Mouse (Mus musculus) mouse embryonic stem cell (cell line): ENCODE data around the gene Ddb2.
"Not testable (repeated sequence)": the region's sequence is repeated elsewhere in the genome, so short reads cannot be mapped to it uniquely, and the experiment has no call there.

Source experiments
- in situ Hi-C, 2 experiments: fragments of 300-500 bp; cut with MboI; formaldehyde crosslinking; loops; 1 replicate in 1 of 2; 3 replicates in 1 of 2; pipeline ENCODE4 v1.14.3; 2019 to 2020; ENCODE audit warnings: low sequenced_read_pairs in 2 of 2, low pct_unique_long_range_greater_than_20kb in 1 of 2, mixed read lengths in 1 of 2; ENCODE audit not compliant: unreplicated experiment in 1 of 2

The Ddb2 gene

DNA sequence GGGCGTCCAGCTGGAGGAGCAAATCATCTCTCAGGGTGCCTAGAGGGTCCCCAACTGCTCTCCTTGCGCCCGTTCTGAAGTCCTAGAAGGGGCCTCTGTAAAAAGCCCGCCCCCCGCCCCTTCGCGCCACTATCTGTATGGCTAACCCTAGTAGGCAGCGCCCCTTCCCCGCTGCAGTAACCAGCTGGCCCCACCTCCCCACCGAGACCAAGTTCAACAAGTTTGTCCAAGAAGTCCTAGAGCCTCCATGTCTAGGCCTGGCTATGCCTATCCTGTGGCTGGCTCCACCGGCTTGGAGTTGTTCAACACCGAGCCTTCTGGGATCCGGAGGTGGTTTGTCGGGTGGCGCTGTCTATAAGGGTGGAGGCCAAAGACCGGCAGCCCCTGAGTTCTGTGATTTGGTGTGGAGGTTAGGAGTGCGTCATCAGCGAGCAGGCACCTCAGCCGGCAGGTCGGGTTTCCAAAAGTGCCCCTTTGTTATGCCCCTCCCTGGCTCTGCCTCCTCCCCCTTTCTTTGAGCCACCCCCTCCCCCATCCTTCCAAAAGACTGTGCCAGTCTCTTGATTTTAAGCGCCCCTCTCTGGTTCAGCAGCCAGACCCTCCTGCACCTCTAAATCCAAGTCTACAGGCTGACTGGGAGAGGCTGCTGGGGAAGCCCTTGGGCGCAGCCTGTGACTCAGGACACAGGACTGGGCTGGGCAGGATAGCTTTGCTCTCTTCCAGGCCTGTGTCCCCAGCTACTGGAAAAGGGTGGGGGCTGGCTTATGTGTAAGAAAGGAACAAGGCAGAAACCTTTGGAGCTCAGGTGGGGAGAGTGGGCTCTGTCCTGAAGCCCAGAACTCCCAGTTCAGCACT is 20.6 kb upstream of the Ddb2 start:
- in situ Hi-C loops = no loop called here

DNA sequence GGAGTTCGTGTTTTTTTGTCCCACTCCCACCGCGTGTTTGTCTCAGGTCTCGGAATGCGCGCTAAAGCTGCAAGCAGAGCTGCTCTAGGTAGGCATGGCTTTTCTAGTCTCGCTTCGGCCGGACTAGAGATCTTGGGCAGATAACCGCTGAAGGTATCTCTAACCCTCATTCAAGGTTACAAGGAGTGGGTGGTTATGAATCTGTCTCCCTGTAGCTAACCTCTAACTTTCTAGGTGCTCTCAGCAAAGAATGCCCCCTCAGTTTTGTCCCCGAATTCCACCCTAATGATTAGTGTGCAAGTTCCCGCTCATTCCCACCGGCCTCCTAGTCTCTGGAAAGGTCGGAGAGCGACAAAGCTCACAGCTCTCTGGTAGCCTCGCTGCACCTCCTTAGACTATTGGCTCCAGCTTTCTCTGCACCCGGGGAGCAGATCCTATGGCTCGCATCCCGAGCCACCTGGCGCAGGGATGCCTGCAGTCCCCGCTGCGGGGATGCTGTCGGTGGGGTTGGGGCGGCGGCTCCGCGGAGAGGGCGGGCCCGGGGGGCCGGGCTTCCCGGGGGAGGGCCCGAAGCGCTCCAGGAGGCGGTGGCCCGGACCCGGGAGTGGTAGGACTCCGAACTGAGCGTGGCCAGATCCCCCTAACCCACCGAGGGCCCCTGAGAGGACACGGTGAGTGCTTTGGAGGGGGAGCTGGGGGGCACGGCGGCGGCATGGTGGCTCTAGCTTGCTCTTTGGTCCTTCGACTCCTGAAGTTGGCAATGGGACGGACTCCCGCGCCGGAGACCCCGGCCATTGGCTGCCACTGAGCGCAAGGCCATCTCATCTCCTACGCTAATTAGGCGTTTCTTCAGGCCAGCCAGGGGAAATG is 19.7 kb upstream of the Ddb2 start:
- in situ Hi-C loops = no loop called here

DNA sequence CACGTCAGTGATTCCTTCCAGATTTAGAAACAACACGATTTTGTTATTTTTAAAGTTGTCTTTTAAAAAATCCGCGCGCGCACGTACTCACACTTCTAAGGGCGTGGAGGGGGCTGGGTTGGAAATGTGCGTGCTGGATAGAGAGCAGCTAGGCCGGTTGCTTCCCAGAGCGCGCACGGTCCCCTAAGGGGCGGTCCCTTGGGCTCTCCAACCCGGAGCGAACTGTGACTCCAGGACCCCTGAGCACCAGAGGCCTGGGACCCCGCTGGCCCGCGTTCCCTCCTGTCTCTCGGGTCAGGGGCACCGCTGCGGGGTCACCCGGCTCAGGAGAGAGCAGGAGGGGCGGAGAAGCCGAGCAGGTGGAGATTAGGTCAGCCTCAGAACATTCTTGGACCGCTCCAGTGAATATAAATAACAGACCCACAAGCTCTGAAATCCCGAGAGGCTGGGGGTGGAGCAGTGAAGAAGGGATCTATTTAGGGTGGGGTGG is 18.9 kb upstream of the Ddb2 start, which contains the start of gene Pacsin3:
Gene Pacsin3, plus strand, starts transcription at position 294 of the 490 bp plus-strand sequence.
- in situ Hi-C loops = no loop called here

DNA sequence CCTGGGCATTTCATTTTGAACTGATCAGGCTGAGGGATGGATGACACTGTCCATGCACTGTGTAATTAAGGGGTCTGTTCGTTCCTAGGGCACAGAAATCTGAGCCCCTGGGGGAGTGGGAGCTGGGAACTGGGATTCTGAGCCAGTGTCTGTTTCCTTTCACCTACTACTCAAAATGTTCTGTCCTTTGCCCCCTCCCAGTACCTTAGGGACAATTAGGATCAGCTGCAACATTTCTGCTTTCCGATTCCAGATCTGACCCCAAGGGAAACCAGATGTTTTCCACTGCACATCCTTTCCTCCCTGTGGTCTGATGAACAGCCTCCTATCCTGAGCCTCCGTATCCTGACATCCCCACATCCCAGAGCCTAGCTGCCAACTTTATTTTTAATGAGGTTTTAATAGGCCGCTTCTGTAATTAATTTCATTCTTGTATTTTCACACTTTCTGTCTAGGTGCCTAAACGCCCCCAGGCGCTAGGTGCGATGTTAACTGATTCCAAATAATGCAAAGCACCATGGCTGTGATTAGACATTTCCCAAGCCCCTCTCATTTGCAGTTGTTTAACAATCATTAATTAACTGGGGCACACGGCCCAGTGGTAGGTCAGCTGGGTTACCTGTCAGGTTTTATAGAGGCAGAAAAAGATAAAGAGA is 18.1 kb upstream of the Ddb2 start:
- in situ Hi-C loops = no loop called here

DNA sequence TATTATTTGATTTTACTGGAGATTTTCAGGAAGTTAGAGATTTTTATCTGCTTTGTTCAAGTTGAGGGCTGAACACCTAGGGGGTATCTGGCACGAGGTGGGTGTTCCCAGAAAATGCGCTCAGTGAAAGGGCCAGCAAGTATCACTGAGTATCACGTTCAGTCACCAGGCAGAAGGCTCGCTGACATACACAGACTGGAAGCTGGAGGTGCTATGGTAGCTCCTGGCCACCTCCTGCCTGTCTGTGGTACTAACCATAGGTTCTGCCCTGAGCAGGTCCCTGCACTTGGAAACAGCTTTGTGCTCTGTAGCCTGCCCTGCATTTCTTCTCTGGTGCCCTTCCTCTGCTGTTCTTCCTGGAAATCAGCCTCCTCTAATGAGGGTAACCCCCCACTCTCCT is 15.7 kb upstream of the Ddb2 start:
- in situ Hi-C loops = no loop called here

DNA sequence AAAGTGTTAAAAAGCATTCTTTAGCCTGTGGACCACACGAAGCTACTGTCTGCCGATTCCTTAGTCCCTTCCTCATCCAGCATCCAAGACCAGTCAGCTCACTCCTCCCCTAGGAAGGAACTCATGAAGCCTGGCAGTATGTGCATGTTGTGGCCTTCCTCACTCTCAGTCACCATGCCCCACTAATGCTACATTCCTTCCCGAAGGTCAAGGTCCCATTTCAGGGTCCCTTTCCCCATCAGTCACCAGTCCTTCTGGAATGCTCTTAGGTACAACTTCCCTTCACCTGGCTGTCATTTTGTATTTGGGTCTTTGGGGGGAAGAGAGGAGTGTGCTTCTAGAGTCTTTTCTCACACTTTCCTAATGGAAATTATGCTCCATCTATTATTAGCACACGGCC is 15.2 kb upstream of the Ddb2 start:
- in situ Hi-C loops = no loop called here

DNA sequence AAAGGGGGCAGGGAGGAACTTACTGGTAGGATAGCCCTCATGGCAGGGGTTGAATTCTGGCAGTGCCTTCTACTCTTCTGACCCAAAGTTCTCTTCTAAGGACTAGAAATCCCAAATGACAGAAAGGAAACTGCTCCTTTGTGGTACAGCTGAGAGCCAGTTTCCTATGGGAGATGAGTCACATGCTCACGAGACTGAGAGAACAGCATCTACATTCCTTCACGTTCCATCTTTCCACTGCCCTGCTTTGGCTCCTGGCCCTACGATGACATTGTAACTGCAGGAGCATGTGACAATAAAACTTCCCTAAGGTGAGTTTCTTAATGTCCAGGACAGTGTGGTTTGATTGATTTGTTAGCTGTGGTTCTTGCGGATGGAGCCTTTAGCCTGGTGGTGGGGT is 11.6 kb upstream of the Ddb2 start:
- in situ Hi-C loops = no loop called here

DNA sequence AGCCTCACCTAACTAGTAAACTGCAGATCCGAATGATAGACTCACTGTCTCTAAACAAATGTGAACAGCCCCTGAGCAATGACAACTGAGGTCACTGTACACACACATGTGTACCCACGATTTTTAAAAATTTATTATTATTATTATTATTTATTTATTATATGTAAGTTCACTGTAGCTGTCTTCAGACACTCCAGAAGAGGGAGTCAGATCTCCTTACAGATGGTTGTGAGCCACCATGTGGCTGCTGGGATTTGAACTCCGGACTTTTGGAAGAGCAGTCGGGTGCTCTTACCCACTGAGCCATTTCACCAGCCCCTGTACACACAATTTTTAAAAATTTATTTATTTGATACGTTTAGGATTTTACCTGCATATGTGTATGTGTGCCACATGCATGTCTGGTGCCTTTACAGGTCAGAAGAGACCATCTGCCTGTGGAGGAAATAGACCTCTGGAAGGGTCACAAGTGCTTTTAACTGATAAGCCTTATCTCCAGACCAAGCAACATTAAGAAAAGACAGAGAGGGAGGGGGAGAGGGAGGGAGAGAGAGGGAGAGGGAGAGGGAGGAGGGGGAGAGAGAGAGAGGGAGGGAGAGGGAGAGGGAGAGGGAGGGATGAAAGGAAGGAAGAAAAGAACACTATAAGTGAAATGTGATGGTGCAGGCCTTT is 7.9 kb upstream of the Ddb2 start:
- in situ Hi-C loops = no loop called here

DNA sequence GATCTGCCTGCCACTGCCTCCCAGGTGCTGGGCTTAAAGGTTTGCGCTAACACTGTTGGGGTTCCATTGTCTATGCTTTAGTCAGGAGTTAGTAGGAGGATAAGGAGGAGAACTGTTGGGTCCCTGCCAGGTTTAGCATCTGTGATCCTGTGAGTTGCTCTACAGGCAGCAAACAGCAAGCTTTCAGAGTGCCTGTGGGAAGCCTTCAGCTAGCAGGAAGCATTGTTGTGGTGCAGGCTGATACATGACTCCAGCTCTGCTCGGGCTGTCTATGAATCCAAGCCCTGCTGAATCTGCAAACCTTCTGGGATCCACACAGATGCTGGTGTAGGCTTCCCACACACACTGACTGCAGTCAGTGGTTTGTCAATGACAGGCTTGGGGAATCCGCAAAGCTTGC is 6.6 kb upstream of the Ddb2 start:
- in situ Hi-C loops = no loop called here

DNA sequence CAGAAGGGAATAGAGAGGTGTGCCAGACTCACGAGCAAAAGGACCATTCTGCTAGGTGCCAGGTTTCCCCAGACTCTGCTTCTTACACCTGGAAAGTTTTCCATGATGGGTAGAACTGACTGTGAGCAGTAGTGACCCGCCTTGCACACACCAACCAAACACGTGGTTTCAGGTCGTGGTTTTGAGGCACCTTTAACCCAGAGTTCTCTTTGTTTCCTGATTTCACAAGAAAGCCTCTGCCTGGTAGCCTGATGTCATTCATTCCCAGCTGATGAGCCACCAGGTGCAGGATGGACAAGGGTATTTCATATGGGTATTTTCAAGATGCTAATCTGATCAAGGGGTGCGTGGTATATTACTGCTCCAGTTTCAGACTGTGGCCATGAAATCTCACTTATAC is 5.8 kb upstream of the Ddb2 start:
- in situ Hi-C loops = no loop called here

DNA sequence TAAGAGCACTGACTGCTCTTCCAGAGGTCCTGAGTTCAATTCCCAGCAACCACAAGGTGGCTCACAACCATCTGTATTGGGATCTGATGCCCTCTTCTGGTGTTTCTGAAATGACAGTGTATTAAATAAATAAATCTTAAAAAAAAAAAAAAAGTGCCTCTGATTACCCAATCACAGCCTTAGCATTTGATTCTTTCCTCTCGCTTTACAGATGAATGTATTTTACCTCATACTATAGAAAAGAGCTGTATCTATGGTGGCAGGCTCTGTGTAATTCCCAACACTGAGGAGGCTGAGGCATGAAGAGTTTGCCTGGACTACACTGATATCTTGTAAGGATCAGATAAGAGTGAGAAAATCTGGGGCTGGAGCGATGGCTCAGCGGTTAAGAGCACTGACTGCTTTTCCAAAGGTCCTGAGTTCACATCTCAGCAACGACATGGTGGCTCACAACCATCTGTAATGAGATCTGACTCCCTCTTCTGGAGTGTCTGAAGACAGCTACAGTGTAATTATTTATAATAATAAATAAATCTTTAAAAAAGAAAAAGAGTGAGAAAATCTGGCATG is 814 bp upstream of the Ddb2 start:
- in situ Hi-C loops = not testable (repeated sequence)

DNA sequence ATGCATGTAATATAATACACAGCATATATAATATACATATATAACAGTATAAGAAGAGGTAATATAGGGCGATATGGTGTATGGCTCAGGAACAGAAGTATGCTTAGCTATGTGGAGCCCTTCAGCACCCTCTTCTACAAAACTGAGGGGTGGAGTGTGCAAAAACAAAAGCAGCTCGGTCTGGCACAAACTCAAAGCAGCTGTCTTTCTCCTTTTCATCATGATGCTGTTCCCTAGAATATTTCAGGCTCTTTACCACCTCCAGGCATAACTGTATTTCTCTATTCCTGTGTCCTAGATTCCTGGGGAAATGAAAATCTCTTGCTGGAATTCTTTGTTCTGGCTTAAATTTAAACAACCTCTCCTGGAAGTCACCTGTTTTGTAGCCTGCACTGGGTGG is 7.0 kb downstream of the Ddb2 start:
- in situ Hi-C loops = no loop called here

DNA sequence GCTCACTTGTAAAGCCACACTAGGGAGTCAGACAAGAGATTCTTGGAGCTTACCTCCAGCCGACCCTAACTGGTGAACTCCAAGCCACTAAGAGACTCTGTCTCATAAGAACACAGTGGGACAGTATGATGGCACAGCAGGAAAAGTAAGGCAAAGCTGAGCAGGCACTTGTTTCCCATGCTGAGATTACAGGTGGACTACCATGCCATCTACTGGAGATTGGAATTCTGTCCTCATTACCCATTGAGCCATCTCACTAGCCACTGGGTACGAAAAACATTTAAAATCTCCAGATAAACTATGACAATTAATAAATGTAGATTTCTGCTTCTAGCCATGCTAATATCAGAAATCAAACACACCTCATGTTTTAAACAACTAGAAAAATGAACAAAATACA is 13.2 kb downstream of the Ddb2 start:
- in situ Hi-C loops = no loop called here

DNA sequence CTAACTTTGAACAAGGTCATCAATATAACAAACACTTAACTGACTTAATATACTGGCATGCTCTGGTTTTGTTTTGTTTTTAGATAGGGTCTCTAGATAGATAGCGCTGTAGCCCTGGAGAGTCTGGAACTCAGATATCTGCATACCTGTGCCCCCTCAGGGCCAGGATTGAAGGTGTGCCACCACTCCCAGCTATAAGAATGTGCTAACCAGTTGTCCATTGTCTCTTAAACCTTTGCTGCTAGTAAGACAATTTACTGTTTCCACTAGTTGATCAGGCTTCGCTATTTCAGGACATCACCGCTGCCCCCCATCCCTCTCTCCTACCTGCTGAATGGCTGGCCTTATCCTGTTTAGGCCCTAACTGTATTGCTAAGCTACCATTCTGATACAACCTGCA is 16.3 kb downstream of the Ddb2 start:
- in situ Hi-C loops = no loop called here

DNA sequence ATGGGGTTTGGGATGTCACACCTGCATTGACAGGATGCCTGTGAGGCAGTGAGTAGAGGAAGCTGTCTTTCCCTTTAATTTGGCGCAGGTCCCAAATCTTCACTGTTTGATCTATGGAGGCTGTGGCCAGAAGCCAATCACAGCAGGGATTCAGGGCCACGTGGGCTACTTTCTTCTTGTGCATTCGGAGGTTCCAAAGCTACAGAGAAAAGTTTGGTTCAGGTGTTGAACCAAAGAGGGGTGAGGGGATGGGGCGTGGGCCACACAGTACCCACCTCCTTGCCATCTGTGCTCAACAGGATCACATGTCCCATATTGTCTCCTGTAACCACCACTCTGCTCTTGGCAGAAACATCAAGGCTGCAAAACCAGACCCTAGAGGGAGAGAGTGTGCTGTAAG is 19.8 kb downstream of the Ddb2 start:
- in situ Hi-C loops = no loop called here

DNA sequence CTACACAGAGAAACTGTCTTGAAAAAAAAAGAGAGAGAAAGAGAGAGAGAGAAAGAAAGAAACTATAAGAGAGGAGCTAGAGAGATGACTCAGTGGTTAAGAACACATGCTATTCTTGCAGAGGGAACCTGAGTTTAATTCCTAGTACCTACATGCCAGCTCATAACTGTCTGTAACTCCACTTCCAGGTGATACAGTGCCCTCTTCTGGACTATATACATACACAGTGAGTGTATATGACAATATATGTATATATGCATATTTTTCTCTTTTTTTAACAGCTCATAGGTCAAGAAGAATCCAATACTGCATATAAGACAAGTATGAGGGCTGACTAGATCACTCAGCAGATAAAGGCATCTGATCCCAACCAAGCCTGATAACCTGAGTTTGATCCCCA is 23.5 kb downstream of the Ddb2 start:
- in situ Hi-C loops = no loop called here

DNA sequence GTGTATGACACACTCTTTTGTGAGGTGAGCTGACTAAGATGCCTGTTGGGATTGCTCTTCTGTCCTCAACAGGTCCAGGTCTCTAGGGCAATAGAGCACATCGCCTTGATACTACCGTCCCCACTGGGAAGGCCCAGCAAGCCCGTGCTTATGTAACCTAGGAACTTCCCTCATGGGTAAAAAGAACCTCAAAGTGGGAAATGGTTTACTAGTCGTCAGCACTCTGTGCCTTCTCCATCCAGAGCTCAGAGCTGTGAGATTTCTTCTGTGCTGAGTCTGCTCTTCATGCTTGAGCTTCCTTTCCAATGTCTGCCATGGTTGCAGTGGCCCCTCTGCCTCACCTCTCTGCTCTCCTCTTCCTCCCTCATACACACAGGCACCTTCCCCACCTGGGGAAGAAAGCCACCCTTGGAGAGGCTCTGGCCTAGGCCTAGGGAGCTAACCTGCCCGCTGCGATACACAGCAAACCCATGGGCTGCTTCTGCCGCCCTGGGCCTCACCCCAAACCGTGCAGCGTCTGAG is 30.5 kb downstream of the Ddb2 start:
- in situ Hi-C loops = no loop called here
